Mouse (Mus musculus) thymus, postnatal 36 days (tissue): ENCODE measurements around the gene Acot11.
"Not testable (repeated sequence)": the region's sequence is repeated elsewhere in the genome, so short reads cannot be mapped to it uniquely, and the experiment has no call there.

Source experiments
- DNase-seq, 2 experiments: peaks; one replicate each; pipeline ENCODE4 v3.0.0; 2022; ENCODE audit warnings: mixed read lengths in 2 of 2

The Acot11 gene

DNA sequence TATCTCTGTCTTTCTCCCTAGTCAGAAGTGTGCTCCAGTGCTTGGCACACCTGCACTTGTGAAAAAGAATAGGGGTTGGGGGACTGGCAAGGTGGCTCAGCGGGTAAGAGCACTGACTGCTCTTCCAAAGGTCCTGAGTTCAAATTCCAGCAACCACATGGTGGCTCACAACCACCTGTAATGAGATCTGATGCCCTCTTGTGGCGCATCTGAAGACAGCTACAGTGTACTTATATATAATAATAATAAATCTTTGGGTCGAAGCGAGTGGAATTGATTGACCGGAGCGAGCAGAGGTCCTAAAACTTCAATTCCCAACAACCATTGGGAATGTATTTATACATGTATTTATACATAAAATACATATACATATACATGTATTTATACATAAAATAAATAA is 29.0 kb downstream of the Acot11 start:
- not testable (repeated sequence) for DNase-seq

DNA sequence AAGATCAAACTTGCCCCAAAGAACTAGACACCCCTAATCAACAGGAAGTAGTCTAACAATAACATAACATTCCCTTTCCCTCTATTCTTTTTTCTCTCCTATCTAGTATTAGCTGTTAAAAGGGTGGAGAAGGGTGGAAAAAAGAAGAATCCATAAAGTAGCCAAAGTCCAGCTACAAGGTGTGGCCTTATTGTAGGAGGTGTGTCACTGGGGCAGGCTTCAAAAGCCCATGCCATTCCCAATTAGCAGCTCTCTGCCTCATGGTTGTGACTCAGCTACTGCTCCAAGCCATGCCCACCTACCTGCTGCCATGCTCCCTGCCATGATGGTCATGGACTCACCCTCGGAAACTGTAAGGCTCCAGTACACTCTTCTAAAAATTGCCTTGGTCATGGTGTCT is 32.2 kb downstream of the Acot11 start:
- no peak for DNase-seq

- DNase-seq: no peak
Measured at GRCm38 (mm10) chr4:106769306-106769705, 35.5 kb downstream of the Acot11 start.

DNA sequence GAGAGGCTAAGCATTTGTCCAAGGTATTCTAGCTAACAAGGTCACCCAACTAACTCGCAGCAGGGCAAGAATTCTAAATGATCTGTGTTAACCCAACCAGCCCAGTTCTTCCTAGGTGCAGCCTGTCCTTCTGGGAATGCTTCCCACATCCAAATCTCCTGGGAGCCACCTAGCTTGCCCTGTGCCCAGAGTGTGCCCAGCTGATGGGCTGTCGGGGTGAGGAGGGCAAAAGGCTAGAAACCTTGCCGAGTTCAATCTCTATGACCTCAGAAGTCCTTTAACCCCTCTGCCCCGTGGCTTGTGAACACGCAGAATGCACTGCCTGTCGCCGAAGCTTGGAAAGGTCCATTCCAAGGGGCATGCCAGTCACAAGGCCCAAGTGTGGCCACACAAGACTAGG is 40.6 kb downstream of the Acot11 start:
- DNase-seq: no peak

DNA sequence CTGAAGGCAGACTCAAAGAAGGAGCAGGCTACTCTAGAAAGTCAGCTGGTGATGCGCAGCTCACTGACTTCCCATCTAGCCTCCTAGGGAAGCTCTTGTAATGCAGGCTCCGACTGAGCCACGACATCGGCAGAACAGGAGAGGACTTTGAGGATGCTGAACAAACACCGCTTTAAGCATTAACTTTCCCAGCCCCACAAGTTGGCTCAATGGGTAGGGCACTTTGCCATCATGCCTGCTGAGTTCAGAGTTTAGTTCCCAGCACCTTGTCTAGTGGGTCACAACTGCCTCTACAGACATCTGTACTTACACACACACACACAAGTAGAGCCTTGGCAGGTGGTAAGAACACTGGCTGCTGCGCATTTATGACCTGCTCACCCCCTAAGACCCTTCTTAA is 53.1 kb downstream of the Acot11 start:
- no peak for DNase-seq

DNA sequence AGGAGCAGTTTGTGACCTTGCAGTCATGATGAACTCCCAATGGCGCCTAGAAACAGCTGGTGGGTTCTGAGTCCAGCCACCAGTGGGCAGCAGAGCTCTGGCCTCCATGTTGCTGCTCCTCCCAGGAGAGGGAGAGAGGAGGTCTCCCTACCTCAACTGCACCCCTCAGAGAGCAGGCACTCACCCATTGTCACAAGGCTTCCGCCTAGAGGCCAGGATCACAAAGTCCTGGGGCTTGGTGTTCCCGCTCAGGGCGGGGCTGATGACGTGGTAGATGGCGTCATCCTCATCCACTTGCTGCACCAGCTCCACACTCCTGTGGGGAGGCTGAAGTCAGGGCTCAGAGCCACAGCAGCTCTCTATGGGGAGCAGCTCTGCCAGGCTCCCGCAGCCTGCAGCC is 55.1 kb downstream of the Acot11 start:
- peak; percentile 24 to 31 for DNase-seq

- DNase-seq: no peak
Measured at GRCm38 (mm10) chr4:106747001-106747580, 57.7 kb downstream of the Acot11 start.

DNA sequence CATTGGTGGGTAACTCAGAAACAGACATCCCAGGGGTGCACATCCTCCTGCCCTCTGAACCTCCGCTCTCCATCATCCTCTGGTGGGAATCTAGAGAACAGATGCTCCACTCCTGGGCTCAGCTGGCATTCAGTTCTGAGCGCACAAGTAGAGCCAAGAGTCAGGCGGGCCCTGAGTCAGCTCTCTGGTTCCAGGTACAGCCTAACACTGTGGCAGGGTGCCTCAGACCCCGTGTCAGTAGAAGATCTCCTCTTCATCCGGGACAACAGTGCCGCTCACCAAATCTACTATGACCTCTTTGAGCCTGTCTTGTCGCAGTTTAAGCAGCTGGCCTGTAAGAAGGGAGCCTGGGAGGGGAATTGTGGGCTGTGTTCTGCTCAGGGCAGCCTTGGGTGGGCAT is 58.9 kb downstream of the Acot11 start:
- DNase-seq: no peak

DNA sequence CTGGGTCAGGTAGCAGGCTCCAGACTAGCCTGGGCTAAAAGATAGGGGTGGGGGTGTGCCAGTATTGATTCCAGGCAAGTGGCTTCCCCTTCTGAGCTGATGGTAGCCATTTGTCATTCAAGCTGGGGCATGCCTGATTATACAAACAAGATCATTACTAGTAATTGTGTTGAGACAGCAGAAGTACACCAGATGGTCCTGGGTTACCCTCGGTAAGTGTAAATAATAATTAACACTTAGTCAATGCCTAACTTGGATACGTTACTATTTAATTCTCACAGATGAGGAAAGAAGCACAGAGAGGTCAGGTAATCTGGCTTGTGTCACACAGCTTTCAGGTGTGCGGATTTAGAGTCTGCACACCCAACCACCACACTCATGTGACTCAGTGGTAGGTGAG is 66.9 kb downstream of the Acot11 start:
- DNase-seq: no peak

GRCm38 (mm10) chr4:106736884-106737283 is 67.9 kb downstream of the Acot11 start:
- DNase-seq: not testable (repeated sequence)

GRCm38 (mm10) chr4:106733636-106734035 is 71.2 kb downstream of the Acot11 start, which contains the start of gene Fam151a:
TSS of gene Fam151a (plus strand) at chr4:106733889.
- no peak for DNase-seq

GRCm38 (mm10) chr4:106730814-106731213 is 74.0 kb downstream of the Acot11 start, which contains the start of gene Mroh7:
TSS of gene Mroh7 (minus strand) at chr4:106730925.
- DNase-seq: no peak

DNA sequence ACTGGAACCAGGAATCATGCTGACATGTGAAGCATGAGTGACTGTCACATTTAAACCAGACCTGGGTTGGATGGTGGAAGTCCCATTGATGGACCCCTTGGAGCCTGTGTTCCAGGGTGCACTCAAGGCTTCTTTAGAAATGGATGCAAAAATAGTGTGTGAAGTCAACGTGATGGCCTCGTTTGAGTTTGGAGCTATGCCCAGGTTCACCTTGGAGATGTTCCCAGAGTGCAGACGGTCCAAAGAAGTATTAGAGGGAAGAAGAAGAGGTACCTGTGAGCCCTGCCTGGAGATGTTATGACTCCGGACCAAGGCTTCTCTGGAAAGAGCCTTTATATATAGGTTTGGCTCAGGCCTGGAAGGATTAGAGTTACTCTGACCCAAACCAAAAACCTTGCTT is 84.2 kb downstream of the Acot11 start:
- no peak for DNase-seq

- no peak for DNase-seq
Measured at GRCm38 (mm10) chr4:106713622-106714021, 91.2 kb downstream of the Acot11 start.

GRCm38 (mm10) chr4:106708408-106708807 is 96.4 kb downstream of the Acot11 start:
- peak; percentile 64 to 72 for DNase-seq

- no peak for DNase-seq
Measured at GRCm38 (mm10) chr4:106707957-106708356, 96.8 kb downstream of the Acot11 start.

DNA sequence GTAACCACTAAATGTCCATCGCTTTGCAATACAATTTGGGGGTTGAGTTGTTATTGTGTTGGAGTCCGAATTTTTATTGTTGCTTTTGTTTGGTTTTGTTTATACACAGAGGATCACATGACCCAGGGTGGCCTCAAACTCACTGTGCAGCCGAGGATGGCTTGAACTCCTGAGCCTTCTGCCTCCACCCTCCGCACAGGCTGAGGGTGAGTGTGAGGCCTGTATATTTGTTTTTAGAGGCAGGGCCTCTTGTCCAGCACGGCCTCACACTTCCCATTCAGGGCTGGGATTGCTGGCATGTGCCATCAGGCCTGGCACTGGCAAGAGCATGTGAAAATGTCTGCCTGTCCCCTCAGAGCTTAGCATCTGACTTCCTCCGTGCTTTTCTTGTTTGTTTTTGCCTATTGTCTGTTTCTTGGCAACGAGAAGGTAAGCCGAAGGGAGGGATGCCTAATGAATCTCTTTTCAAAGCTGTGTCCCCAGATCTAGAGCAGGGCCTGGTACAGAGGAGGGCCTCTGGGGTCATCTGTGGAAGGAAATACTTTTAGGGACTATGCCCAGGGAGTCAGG is 99.6 kb downstream of the Acot11 start:
- DNase-seq: no peak

DNA sequence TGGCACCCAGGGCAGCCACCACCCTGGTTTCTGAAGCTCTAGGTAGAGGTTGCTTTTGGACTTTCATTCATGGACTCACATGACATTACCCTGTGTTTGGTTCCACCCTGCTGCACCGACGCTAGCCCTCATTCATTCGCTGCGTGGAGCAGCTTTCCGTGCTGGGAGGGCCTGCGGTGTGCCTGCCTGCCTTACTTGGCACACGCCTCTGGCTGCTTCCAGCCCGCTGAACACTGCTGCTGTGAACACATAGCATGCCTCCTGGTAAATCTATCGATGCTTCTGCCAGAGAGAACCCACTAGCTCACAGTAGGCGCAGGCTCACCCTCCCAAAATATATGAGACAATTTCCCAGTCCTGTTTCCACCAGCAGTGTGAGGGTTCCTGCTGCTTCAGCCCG is 100.4 kb downstream of the Acot11 start:
- no peak for DNase-seq

DNA sequence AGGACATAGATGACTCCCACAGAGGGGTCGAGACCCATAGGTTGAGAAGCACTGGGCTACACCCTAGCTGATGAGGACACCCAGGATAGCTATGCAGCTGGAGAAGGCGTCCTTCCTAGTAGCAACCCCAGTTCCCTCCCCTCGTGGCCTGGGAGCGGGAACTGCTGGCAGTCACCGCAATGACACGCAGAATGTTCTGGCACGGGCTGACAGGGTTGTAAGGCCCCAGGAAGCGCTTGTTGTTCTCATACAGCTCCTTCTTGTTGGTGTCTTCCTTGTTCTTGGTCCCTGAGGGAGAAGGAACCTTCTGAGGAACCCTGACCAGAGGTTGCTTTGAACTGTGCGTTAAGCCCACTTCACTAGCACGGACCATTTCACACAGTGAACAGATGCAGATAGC is 100.8 kb downstream of the Acot11 start:
- DNase-seq: no peak

- no peak for DNase-seq
Measured at GRCm38 (mm10) chr4:106700798-106701197, 104.0 kb downstream of the Acot11 start.

GRCm38 (mm10) chr4:106699989-106700388 is 104.8 kb downstream of the Acot11 start:
- peak; percentile 20 to 26 for DNase-seq
